Mouse (Mus musculus) embryonic fibroblast, embryonic 13.5 days (primary cell): ENCODE results near the gene Spag9.
A peak's percentile ranks its signal among the peaks of the same experiment; 100 is the strongest.

Source experiments
- CTCF ChIP-seq: IDR thresholded peaks from 2 replicates; pipeline ENCODE4 v1.5.1; 2011; ENCODE audit warnings: mild to moderate bottlenecking, control low read depth, low read length, moderate library complexity, borderline replicate concordance; ENCODE audit not compliant: insufficient read depth
- POLR2A ChIP-seq: IDR thresholded peaks from 2 replicates; pipeline ENCODE4 v1.6.1; 2011; ENCODE audit warnings: low read depth, mild to moderate bottlenecking, control low read depth, low read length, moderate library complexity

GRCm38 (mm10) chr11:93968005-93968847, 27.7 kb upstream of the Spag9 start, which contains the start of the genes Gm20390 and Nme1:
- TF ChIP-seq CTCF = peak; percentile 59; the same call in 1 of the 2 replicates
- peak; percentile 70; the same call in 1 of the 2 replicates for TF ChIP-seq POLR2A
